Mouse (Mus musculus): ENCODE results near the gene Olfr427. TPM values are rescaled to one million over a fixed set of nuclear protein-coding genes. Genes with fewer than 3 reads are reported as not detected.
"Not testable (repeated sequence)": the region's sequence is repeated elsewhere in the genome, so short reads cannot be mapped to it uniquely, and the experiment has no call there.

The Olfr427 gene
- total RNA-seq (2014; rRNA removed): not detected in 2 replicates
- polyA plus RNA-seq (2015; fragmentation: Nextera tagmentation; extraction: Ambion mirVana): not detected in 2 replicates

GRCm38 (mm10) chr1:174096591-174096990, at the start of gene Olfr427:
Gene Olfr427, plus strand, starts transcription at chr1:174096891.
- no peaks in the 10 kb centered on the region for H3K27me3 ChIP-seq (ENCODE audit: insufficient read depth, low read length)
- no peak for TF ChIP-seq CTCF (IDR thresholded peaks at IDR 0.05)
- WGBS: 93% methylated on average over 1 of the region's 1 CpGs

GRCm38 (mm10) chr1:174048227-174048626, 48.5 kb upstream of the Olfr427 start:
- ATAC-seq (ENCODE audit: low FRiP score); H3K36me3 ChIP-seq (ENCODE audit: insufficient read depth, low read length); H3K27ac ChIP-seq (ENCODE audit: low read depth, low read length); H3K9ac ChIP-seq (replicated peaks; ENCODE audit: low read length, poor library complexity, severe bottlenecking); DNase-seq (ENCODE audit: low spot score); H3K4me1 ChIP-seq (ENCODE audit: insufficient read depth, low read length); H3K9me3 ChIP-seq (ENCODE audit: low read length); H3K4me2 ChIP-seq (ENCODE audit: low read depth, low read length, poor library complexity, severe bottlenecking); H3K4me3 ChIP-seq (ENCODE audit: low read depth, low read length); H3K27me3 ChIP-seq (ENCODE audit: insufficient read depth, low read length): not testable (repeated sequence)
- WGBS: 88% methylated on average over 6 of the region's 6 CpGs

More at GRCm38 (mm10) chr1:174096591-174096990, at the start of gene Olfr427:
- no peak within 1 kb of the TSS for H3K4me3 ChIP-seq (ENCODE audit: low read depth, low read length)
- no peaks in the 10 kb centered on the region for H3K36me3 ChIP-seq (ENCODE audit: insufficient read depth, low read length)
- ATAC-seq (ENCODE audit: low FRiP score) (no peak), DNase-seq (ENCODE audit: low spot score) (no peak)
- no peaks in the 10 kb centered on the region for H3K4me1 ChIP-seq (ENCODE audit: insufficient read depth, low read length)
- no peaks in the 10 kb centered on the region for H3K9me3 ChIP-seq (ENCODE audit: low read length)
- no peak within 1 kb of the TSS for H3K9ac ChIP-seq (replicated peaks; ENCODE audit: low read length, poor library complexity, severe bottlenecking)
- no peak within 1 kb of the TSS for H3K4me2 ChIP-seq (ENCODE audit: low read depth, low read length, poor library complexity, severe bottlenecking)
- H3K27ac ChIP-seq (ENCODE audit: low read depth, low read length): no peak within 1 kb of the TSS

- Histone ChIP-seq H3K4me1 (ENCODE audit: insufficient read depth, low read length) (no peaks in the 10 kb centered on the region), H3K27me3 (ENCODE audit: insufficient read depth, low read length) (no peaks in the 10 kb centered on the region), H3K4me2 (ENCODE audit: low read depth, low read length, poor library complexity, severe bottlenecking) (no peak within 1 kb of the TSS), H3K27ac (ENCODE audit: low read depth, low read length) (no peak within 1 kb of the TSS), H3K9me3 (ENCODE audit: low read length) (no peaks in the 10 kb centered on the region), H3K36me3 (ENCODE audit: insufficient read depth, low read length) (no peaks in the 10 kb centered on the region), H3K9ac (replicated peaks; ENCODE audit: low read length, poor library complexity, severe bottlenecking) (no peak within 1 kb of the TSS), H3K4me3 (ENCODE audit: low read depth, low read length) (no peak within 1 kb of the TSS)
- DNase-seq (ENCODE audit: low spot score) (no peak), ATAC-seq (ENCODE audit: low FRiP score) (no peak)
- no peak for TF ChIP-seq CTCF (IDR thresholded peaks at IDR 0.05)
- 70% methylated on average over 2 of the region's 2 CpGs for WGBS
Observed at GRCm38 (mm10) chr1:174048893-174049292, 47.8 kb upstream of the Olfr427 start, which contains the start of gene Olfr432. Gene Olfr432, plus strand, starts transcription at chr1:174049205.

- not testable (repeated sequence) for DNase-seq (ENCODE audit: low spot score); H3K27ac ChIP-seq (ENCODE audit: low read depth, low read length); H3K4me3 ChIP-seq (ENCODE audit: low read depth, low read length); H3K27me3 ChIP-seq (ENCODE audit: insufficient read depth, low read length); H3K9me3 ChIP-seq (ENCODE audit: low read length); H3K36me3 ChIP-seq (ENCODE audit: insufficient read depth, low read length); H3K4me1 ChIP-seq (ENCODE audit: insufficient read depth, low read length); H3K9ac ChIP-seq (replicated peaks; ENCODE audit: low read length, poor library complexity, severe bottlenecking); ATAC-seq (ENCODE audit: low FRiP score); H3K4me2 ChIP-seq (ENCODE audit: low read depth, low read length, poor library complexity, severe bottlenecking)
- 87% methylated on average over 4 of the region's 4 CpGs for WGBS
Observed at GRCm38 (mm10) chr1:174049357-174049756, 47.3 kb upstream of the Olfr427 start.

- no peak overlapping the region for H3K4me2 ChIP-seq (ENCODE audit: low read depth, low read length, poor library complexity, severe bottlenecking)
- WGBS: 84% methylated on average over 4 of the region's 4 CpGs
- no peak overlapping the region for H3K27ac ChIP-seq (ENCODE audit: low read depth, low read length)
- no peaks in the 10 kb centered on the region for H3K36me3 ChIP-seq (ENCODE audit: insufficient read depth, low read length)
- ATAC-seq (ENCODE audit: low FRiP score) (no peak), DNase-seq (ENCODE audit: low spot score) (no peak)
- TF ChIP-seq CTCF (IDR thresholded peaks at IDR 0.05): no peak
- no peaks in the 10 kb centered on the region for H3K27me3 ChIP-seq (ENCODE audit: insufficient read depth, low read length)
- H3K4me3 ChIP-seq (ENCODE audit: low read depth, low read length): no peak overlapping the region
- H3K4me1 ChIP-seq (ENCODE audit: insufficient read depth, low read length): no peaks in the 10 kb centered on the region
- no peak overlapping the region for H3K9ac ChIP-seq (replicated peaks; ENCODE audit: low read length, poor library complexity, severe bottlenecking)
- no peaks in the 10 kb centered on the region for H3K9me3 ChIP-seq (ENCODE audit: low read length)
Observed at GRCm38 (mm10) chr1:174050532-174050931, 46.2 kb upstream of the Olfr427 start.

- WGBS: 91% methylated on average over 4 of the region's 4 CpGs
- Histone ChIP-seq H3K4me2 (ENCODE audit: low read depth, low read length, poor library complexity, severe bottlenecking) (no peak overlapping the region), H3K36me3 (ENCODE audit: insufficient read depth, low read length) (no peaks in the 10 kb centered on the region), H3K9me3 (ENCODE audit: low read length) (no peaks in the 10 kb centered on the region), H3K4me1 (ENCODE audit: insufficient read depth, low read length) (no peaks in the 10 kb centered on the region), H3K4me3 (ENCODE audit: low read depth, low read length) (no peak overlapping the region), H3K9ac (replicated peaks; ENCODE audit: low read length, poor library complexity, severe bottlenecking) (no peak overlapping the region), H3K27ac (ENCODE audit: low read depth, low read length) (no peak overlapping the region), H3K27me3 (ENCODE audit: insufficient read depth, low read length) (no peaks in the 10 kb centered on the region)
- ATAC-seq (ENCODE audit: low FRiP score) (no peak), DNase-seq (ENCODE audit: low spot score) (no peak)
- no peak for TF ChIP-seq CTCF (IDR thresholded peaks at IDR 0.05)
Observed at GRCm38 (mm10) chr1:174051515-174051914, 45.2 kb upstream of the Olfr427 start.
